ENCODE assay signal across 10 mouse cellular contexts in genomic region chr11:5877421-5877820, GRCm38 (mm10). TPM values are rescaled to one million over a fixed set of nuclear protein-coding genes. Genes with fewer than 3 reads are reported as not detected.
DNase-seq lines count a peak whose midpoint lies in the region; ATAC-seq and TF ChIP-seq lines count a peak whose summit lies in the region.
"Had no signal": no experiment of that assay in that cellular context is flagged by ENCODE, and none has a peak within 500 bp of the region (broad histone marks: within the 10 kb centered on the region; RNA-seq: fewer than 3 reads in every experiment).

No protein-coding gene starts in this region.

- no peak for TF ChIP-seq CTCF in liver, postnatal 0 days (IDR thresholded peaks at IDR 0.05; ENCODE audit: low read depth)

- no peak for DNase-seq in heart, postnatal 4 days
- DNase-seq in ES-E14 (ENCODE audit: low read depth, low spot score) = no peak
- no peak for DNase-seq in liver, postnatal 0 days
- no peak for DNase-seq in left cerebral cortex, postnatal 14 days (ENCODE audit: low spot score in 2 of 2)
- DNase-seq in spleen, adult 12 weeks (ENCODE audit: low spot score) = no peak
- DNase-seq in embryo, embryonic 11 days = no peak

- 0 out of 4 replicates have a peak overlapping the region, but pooled peaks of 1 of the 2 experiments have one; percentile 49 for H3K27ac ChIP-seq in heart, embryonic 14.5 days (replicated peaks in 1 of 2; ENCODE audit: control insufficient read depth in 1 of 2, insufficient read depth in 1 of 2, low read depth in 2 of 2, low read length in 2 of 2)
- H3K27ac ChIP-seq in ES-E14 (ENCODE audit: insufficient read depth, low read depth, low read length, poor library complexity, severe bottlenecking) = no peak overlapping the region
- H3K27ac ChIP-seq in forebrain, embryonic 16.5 days (ENCODE audit: low read length) = no peak overlapping the region
- H3K27ac ChIP-seq in liver, postnatal 0 days (ENCODE audit: low read depth) = no peak overlapping the region

- H3K36me3 ChIP-seq in heart, embryonic 14.5 days (ENCODE audit: control insufficient read depth, insufficient read depth, low read length) = peaks cover 43% of the 10 kb centered on the region
- peaks cover 38% of the 10 kb centered on the region for H3K36me3 ChIP-seq in ES-E14 (ENCODE audit: control insufficient read depth, insufficient read depth, low read length, poor library complexity, severe bottlenecking)
- peaks cover 8% of the 10 kb centered on the region for H3K36me3 ChIP-seq in forebrain, embryonic 16.5 days (ENCODE audit: control insufficient read depth, insufficient read depth)
- peaks cover 24% of the 10 kb centered on the region for H3K36me3 ChIP-seq in liver, postnatal 0 days (replicated peaks; ENCODE audit: insufficient read depth, low read length)

- H3K9ac ChIP-seq in heart, embryonic 14.5 days (ENCODE audit: low read length) = peak overlapping the region; percentile 84
- H3K9ac ChIP-seq in ES-E14 (ENCODE audit: insufficient read depth, low read depth, low read length, poor library complexity, severe bottlenecking) = peak overlapping the region; percentile 91
- peak overlapping the region; percentile 67 for H3K9ac ChIP-seq in forebrain, embryonic 16.5 days (replicated peaks; ENCODE audit: low read depth, low read length)
- peak overlapping the region; percentile 52 for H3K9ac ChIP-seq in liver, postnatal 0 days (replicated peaks)

- intact Hi-C loops in left cerebral cortex, postnatal 14 days (cut with DNase I) = loop anchor here (5.0 kb wide), 1 partner anchor 90 kb away; the partner anchor contains the start of gene Dbnl

- ATAC-seq in heart, embryonic 14.5 days (ENCODE audit: insufficient number of reproducible peaks, insufficient read depth, low FRiP score, low read depth) = no peak
- ATAC-seq in forebrain, embryonic 16.5 days = no peak
- ATAC-seq in liver, postnatal 0 days = no peak

- H3K4me2 ChIP-seq in heart, embryonic 14.5 days (ENCODE audit: low read length) = peak overlapping the region; percentile 69
- H3K4me2 ChIP-seq in forebrain, embryonic 16.5 days (ENCODE audit: low read length) = peak overlapping the region; percentile 79
- peak overlapping the region; percentile 88 for H3K4me2 ChIP-seq in liver, postnatal 0 days (ENCODE audit: low read depth, low read length)

- WGBS in heart, embryonic 14.5 days = 3% methylated on average over 5 of the region's 5 CpGs
- 2% methylated on average over 5 of the region's 5 CpGs for WGBS in forebrain, embryonic 16.5 days
- 2% methylated on average over 5 of the region's 5 CpGs for WGBS in liver, postnatal 0 days (ENCODE audit: insufficient replicate concordance)

- H3K27me3 ChIP-seq in heart, embryonic 14.5 days (ENCODE audit: control insufficient read depth, insufficient read depth, low read length) = no peaks in the 10 kb centered on the region
- H3K27me3 ChIP-seq in forebrain, embryonic 16.5 days (replicated peaks; ENCODE audit: control insufficient read depth, insufficient read depth, low read length) = no peaks in the 10 kb centered on the region
- H3K27me3 ChIP-seq in liver, postnatal 0 days (ENCODE audit: insufficient read depth, low read length) = no peaks in the 10 kb centered on the region
- H3K27me3 ChIP-seq: Patski had no signal

- peak overlapping the region; percentile 70 to 76 for H3K4me3 ChIP-seq in heart, embryonic 14.5 days (ENCODE audit: control insufficient read depth in 1 of 2, insufficient read depth in 1 of 2, low read depth in 1 of 2, low read length in 2 of 2)
- H3K4me3 ChIP-seq in ES-E14 (ENCODE audit: insufficient read depth in 1 of 2, low read depth in 1 of 2, low read length in 2 of 2, poor library complexity in 1 of 2, severe bottlenecking in 1 of 2) = peak overlapping the region; percentile 85 to 87
- peak overlapping the region; percentile 78 for H3K4me3 ChIP-seq in forebrain, embryonic 16.5 days (replicated peaks; ENCODE audit: low read length)
- peak overlapping the region; percentile 65 for H3K4me3 ChIP-seq in liver, postnatal 0 days (ENCODE audit: low read depth, low read length)

- in situ Hi-C loops in ES-E14 (cut with MboI; ENCODE audit: low sequenced_read_pairs in 2 of 2, unreplicated experiment in 2 of 2) = no loop called here

- H3K4me1 ChIP-seq in heart, embryonic 14.5 days (ENCODE audit: control insufficient read depth in 2 of 2, insufficient read depth in 2 of 2, low read length in 2 of 2) = peaks cover 3 to 16% of the 10 kb centered on the region in 2 experiments; a peak in 3 of 4 replicates
- peaks cover 6 to 12% of the 10 kb centered on the region in 2 experiments; a peak in 2 of 4 replicates for H3K4me1 ChIP-seq in ES-E14 (ENCODE audit: control insufficient read depth in 2 of 2, insufficient read depth in 2 of 2, low read length in 2 of 2, poor library complexity in 1 of 2)
- peaks cover 22% of the 10 kb centered on the region for H3K4me1 ChIP-seq in forebrain, embryonic 16.5 days (replicated peaks; ENCODE audit: control insufficient read depth, insufficient read depth, low read length)
- H3K4me1 ChIP-seq in liver, postnatal 0 days (ENCODE audit: insufficient read depth) = peaks cover 15% of the 10 kb centered on the region

- no peak for TF ChIP-seq EP300 in liver, postnatal 0 days (IDR thresholded peaks at IDR 0.05; ENCODE audit: low read depth)

- no peaks in the 10 kb centered on the region for H3K9me3 ChIP-seq in heart, embryonic 14.5 days (ENCODE audit: control insufficient read depth, low read length)
- H3K9me3 ChIP-seq in ES-E14 (ENCODE audit: control insufficient read depth, insufficient read depth, low read depth, low read length) = no peaks in the 10 kb centered on the region
- H3K9me3 ChIP-seq in forebrain, embryonic 16.5 days (ENCODE audit: control insufficient read depth, low read length) = no peaks in the 10 kb centered on the region
- no peaks in the 10 kb centered on the region for H3K9me3 ChIP-seq in liver, postnatal 0 days (ENCODE audit: low read length)

TF ChIP-seq in ES-E14, 5 proteins besides CTCF, POLR2A, EP300 and RAD21:
- TF ChIP-seq CHD2 (IDR thresholded peaks at IDR 0.05; ENCODE audit: low read depth, low read length) = no peak
- no peak for TF ChIP-seq ZC3H11A (IDR thresholded peaks at IDR 0.05; ENCODE audit: borderline replicate concordance, low read depth, low read length)
- no peak for TF ChIP-seq MAFK (IDR thresholded peaks at IDR 0.05; ENCODE audit: insufficient read depth, low read depth, low read length)
- TF ChIP-seq ZNF384 (IDR thresholded peaks at IDR 0.05; ENCODE audit: low read depth, low read length) = no peak
- TF ChIP-seq HCFC1 (IDR thresholded peaks at IDR 0.05; ENCODE audit: borderline replicate concordance, insufficient read depth, low read length) = no peak

RNA-seq across cellular contexts. Expression of gene Pold2, which starts 0.7 kb away (rescaled TPM):
- polyA plus RNA-seq in heart, embryonic 14.5 days (2014; fragmentation: Nextera tagmentation; extraction: Ambion mirVana) = 77.0 and 86.2 TPM in 2 replicates
- 10 to 100 TPM; 68.5 to 70.2 TPM for total RNA-seq in heart, postnatal 4 days (2021)
- 103 and 126 TPM in 2 replicates for total RNA-seq in ES-E14 (2012; rRNA removed)
- polyA plus RNA-seq in forebrain, embryonic 16.5 days (2015; fragmentation: Nextera tagmentation; extraction: Ambion mirVana) = 72.1 and 75.8 TPM in 2 replicates
- 24.0 and 27.0 TPM in 2 replicates for polyA plus RNA-seq in liver, postnatal 0 days (2015; fragmentation: Nextera tagmentation; extraction: Ambion mirVana)
- 10 to 100 TPM; 19.4 to 21.2 TPM for total RNA-seq in left cerebral cortex, postnatal 14 days (2021)

RNA-seq across cellular contexts. Expression of gene Aebp1, which starts 15.7 kb away (rescaled TPM):
- polyA plus RNA-seq in heart, embryonic 14.5 days (2014; fragmentation: Nextera tagmentation; extraction: Ambion mirVana) = 25.0 and 32.8 TPM in 2 replicates
- 10 to 100 TPM; 38.7 to 39.6 TPM for total RNA-seq in heart, postnatal 4 days (2021)
- 8.5 and 14.5 TPM in 2 replicates for total RNA-seq in ES-E14 (2012; rRNA removed)
- 12.6 and 18.5 TPM in 2 replicates for polyA plus RNA-seq in forebrain, embryonic 16.5 days (2015; fragmentation: Nextera tagmentation; extraction: Ambion mirVana)
- 2.9 and 3.1 TPM in 2 replicates for polyA plus RNA-seq in liver, postnatal 0 days (2015; fragmentation: Nextera tagmentation; extraction: Ambion mirVana)
- total RNA-seq in left cerebral cortex, postnatal 14 days (2021) = 10 to 100 TPM; 15.2 to 18.6 TPM

RNA-seq across cellular contexts. Expression of gene Myl7, which starts 21.2 kb away (rescaled TPM):
- polyA plus RNA-seq in heart, embryonic 14.5 days (2014; fragmentation: Nextera tagmentation; extraction: Ambion mirVana) = 5,314 and 7,420 TPM in 2 replicates
- total RNA-seq in heart, postnatal 4 days (2021) = 1,000 to 10,000 TPM; 1,420 to 1,616 TPM
- 10.4 and 11.3 TPM in 2 replicates for total RNA-seq in ES-E14 (2012; rRNA removed)
- polyA plus RNA-seq in forebrain, embryonic 16.5 days (2015; fragmentation: Nextera tagmentation; extraction: Ambion mirVana) = not detected in 2 replicates
- 2.4 and 2.6 TPM in 2 replicates for polyA plus RNA-seq in liver, postnatal 0 days (2015; fragmentation: Nextera tagmentation; extraction: Ambion mirVana)
- total RNA-seq in left cerebral cortex, postnatal 14 days (2021) = not detected
- total RNA-seq: gastrocnemius, postnatal 36 days had no signal
- polyA plus RNA-seq: Patski had no signal

RNA-seq across cellular contexts. Expression of gene Polm, which starts 39.6 kb away (rescaled TPM):
- 5.6 and 7.0 TPM in 2 replicates for polyA plus RNA-seq in heart, embryonic 14.5 days (2014; fragmentation: Nextera tagmentation; extraction: Ambion mirVana)
- 1 to 10 TPM; 5.6 to 6.5 TPM for total RNA-seq in heart, postnatal 4 days (2021)
- 6.7 and 12.2 TPM in 2 replicates for total RNA-seq in ES-E14 (2012; rRNA removed)
- polyA plus RNA-seq in forebrain, embryonic 16.5 days (2015; fragmentation: Nextera tagmentation; extraction: Ambion mirVana) = 8.7 and 8.8 TPM in 2 replicates
- 2.1 and 2.3 TPM in 2 replicates for polyA plus RNA-seq in liver, postnatal 0 days (2015; fragmentation: Nextera tagmentation; extraction: Ambion mirVana)
- total RNA-seq in left cerebral cortex, postnatal 14 days (2021) = 1 to 10 TPM; 7.0 to 7.7 TPM

Comparison
In these comparisons a context has a peak if more than half of its experiments do, and no peak if none do; other contexts are left out.
1. RNA of gene Myl7, which starts 21.2 kb away (total RNA-seq): 1,420 to 1,616 TPM in heart, postnatal 4 days; 10.4 to 11.3 TPM in ES-E14 and not detected in left cerebral cortex, postnatal 14 days; every median in the first group is over 100 times any median in the second.
2. Peak in every context shown above with its lines, with median percentiles within 50 percentile points of each other: H3K4me2 ChIP-seq, H3K4me3 ChIP-seq and H3K9ac ChIP-seq.